Mouse (Mus musculus) stomach, postnatal 0 days (tissue): ENCODE data around the gene Rgs3.

Source experiments
- CTCF ChIP-seq: IDR thresholded peaks from 2 replicates; pipeline ENCODE4 v1.5.1; 2016; ENCODE audit warnings: antibody characterized with exemption, low read depth, mild to moderate bottlenecking, moderate library complexity
- EP300 ChIP-seq: optimal IDR thresholded peaks from 2 replicates; pipeline ENCODE3; 2016; ENCODE audit warnings: antibody characterized with exemption

- no peak for TF ChIP-seq CTCF
- no peak for TF ChIP-seq EP300
Observed at GRCm38 (mm10) chr4:62659264-62659663, 99.6 kb downstream of the Rgs3 start.
